Mouse (Mus musculus): ENCODE data around the gene Gm17124. TPM values are rescaled to one million over a fixed set of nuclear protein-coding genes. Genes with fewer than 3 reads are reported as not detected.
"Not testable (repeated sequence)": the region's sequence is repeated elsewhere in the genome, so short reads cannot be mapped to it uniquely, and the experiment has no call there.

The Gm17124 gene
- polyA plus RNA-seq (2015; fragmentation: Nextera tagmentation; extraction: Ambion mirVana), result not detected in 2 replicates

GRCm38 (mm10) chr14:42599782-42600181 is at the start of gene Gm17124:
Gm17124 (minus strand) TSS chr14:42599882.
- H3K4me3 ChIP-seq; ATAC-seq (ENCODE audit: low FRiP score, low read depth); H3K4me1 ChIP-seq; H3K9ac ChIP-seq; H3K9me3 ChIP-seq; H3K27me3 ChIP-seq; H3K36me3 ChIP-seq; H3K27ac ChIP-seq; H3K4me2 ChIP-seq (replicated peaks): not testable (repeated sequence)
- no CpG with 5 or more reads among the region's 3 CpGs for WGBS

- no CpG with 5 or more reads among the region's 2 CpGs for WGBS
- not testable (repeated sequence) for H3K9me3 ChIP-seq; H3K4me1 ChIP-seq; H3K9ac ChIP-seq; H3K36me3 ChIP-seq; ATAC-seq (ENCODE audit: low FRiP score, low read depth); H3K4me3 ChIP-seq; H3K27ac ChIP-seq; H3K27me3 ChIP-seq; H3K4me2 ChIP-seq (replicated peaks)
These were observed 42.1 kb upstream of the Gm17124 start, which contains the start of gene Gm3633 for GRCm38 (mm10) chr14:42641817-42642216. Gm3633 (minus strand) TSS chr14:42641917.

Small RNA genes lying within 50 kb of the gene (microRNA-seq; reads per million reads assigned to microRNA genes)
- gene Gm23620 (not detected), gene Gm25228 (not detected)

Other genes with a start within 250 kb of the Gm17124 start
- not detected in 2 replicates for gene Gm8005, start 160.2 kb downstream of the Gm17124 start, polyA plus RNA-seq (2015; fragmentation: Nextera tagmentation; extraction: Ambion mirVana)
- not detected in 2 replicates for gene Gm8011, start 136.0 kb downstream of the Gm17124 start, polyA plus RNA-seq (2015; fragmentation: Nextera tagmentation; extraction: Ambion mirVana)
- gene Gm8020, start 97.5 kb downstream of the Gm17124 start, polyA plus RNA-seq (2015; fragmentation: Nextera tagmentation; extraction: Ambion mirVana), result not detected in 2 replicates
- not detected in 2 replicates for gene Gm8024, start 75.6 kb downstream of the Gm17124 start, polyA plus RNA-seq (2015; fragmentation: Nextera tagmentation; extraction: Ambion mirVana)
- gene Gm3633, start 42.0 kb upstream of the Gm17124 start, polyA plus RNA-seq (2015; fragmentation: Nextera tagmentation; extraction: Ambion mirVana), result not detected in 2 replicates
- not detected in 2 replicates for gene Gm10378, start 56.1 kb upstream of the Gm17124 start, polyA plus RNA-seq (2015; fragmentation: Nextera tagmentation; extraction: Ambion mirVana)
- gene Gm3015, start 168.9 kb upstream of the Gm17124 start, polyA plus RNA-seq (2015; fragmentation: Nextera tagmentation; extraction: Ambion mirVana), result not detected in 2 replicates
- not detected in 2 replicates for gene Gm10377, start 198.1 kb upstream of the Gm17124 start, polyA plus RNA-seq (2015; fragmentation: Nextera tagmentation; extraction: Ambion mirVana)